Mouse (Mus musculus) naive thymus-derived CD4-positive, alpha-beta T cell, adult 2 months (primary cell): ENCODE measurements at regions not wholly inside any gene's neighbourhood (a gene's known extent, or its start where the extent isn't known, plus 50 kb on each side); places are given as distances from the start of the nearest gene placed in this dataset.

Experiments used
- DNase-seq: peaks from one replicate; pipeline ENCODE4 v3.0.0-alpha.2; 2011; ENCODE audit warnings: low read depth

DNA sequence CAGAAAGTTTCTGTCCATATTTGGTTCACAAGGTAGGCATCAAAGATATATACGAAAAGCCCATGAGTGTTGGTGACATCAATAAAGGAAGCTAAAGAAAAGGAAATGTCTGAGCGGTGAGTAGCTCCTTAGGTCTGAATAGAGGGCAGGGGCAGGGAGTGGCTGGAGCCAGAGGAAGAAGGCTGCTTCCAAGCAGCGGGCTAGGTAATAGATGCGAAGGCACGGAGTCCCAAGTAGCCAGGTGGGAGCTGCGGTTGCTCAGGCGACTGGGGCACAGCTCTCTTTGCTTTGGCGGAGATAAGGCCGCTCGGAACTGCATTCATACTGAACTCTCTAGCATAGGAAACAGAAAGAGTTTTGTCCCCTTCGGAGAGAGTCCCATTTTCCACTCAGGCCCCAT, 193.9 kb upstream of the Sox9 start:
- no peak for DNase-seq

DNA sequence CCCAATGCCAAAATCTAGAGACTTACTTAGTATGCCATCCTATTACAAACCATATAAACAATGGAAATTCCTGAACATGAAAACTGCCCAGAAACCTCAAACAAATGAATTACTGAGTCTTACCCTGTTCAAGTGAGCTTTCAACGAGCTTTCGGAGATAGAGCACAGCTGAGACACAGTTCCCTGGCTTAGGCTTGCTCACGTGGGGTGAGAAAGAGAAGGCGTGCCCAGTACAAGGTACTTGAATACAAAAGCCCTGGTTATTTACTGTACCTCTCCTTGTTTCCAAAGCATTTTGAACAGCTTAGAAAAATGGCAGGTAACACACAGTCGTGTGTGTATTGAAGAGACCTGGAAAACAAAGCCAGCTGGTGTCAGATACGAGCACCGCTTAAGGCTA, 191.8 kb upstream of the Sox9 start:
- DNase-seq, result no peak

- no peak for DNase-seq
Measured at GRCm38 (mm10) chr11:112592411-112593020, 189.5 kb upstream of the Sox9 start.

GRCm38 (mm10) chr11:112593821-112594220, 188.2 kb upstream of the Sox9 start:
- no peak for DNase-seq

- no peak for DNase-seq
Measured at GRCm38 (mm10) chr11:112607359-112607758, 174.7 kb upstream of the Sox9 start.

DNA sequence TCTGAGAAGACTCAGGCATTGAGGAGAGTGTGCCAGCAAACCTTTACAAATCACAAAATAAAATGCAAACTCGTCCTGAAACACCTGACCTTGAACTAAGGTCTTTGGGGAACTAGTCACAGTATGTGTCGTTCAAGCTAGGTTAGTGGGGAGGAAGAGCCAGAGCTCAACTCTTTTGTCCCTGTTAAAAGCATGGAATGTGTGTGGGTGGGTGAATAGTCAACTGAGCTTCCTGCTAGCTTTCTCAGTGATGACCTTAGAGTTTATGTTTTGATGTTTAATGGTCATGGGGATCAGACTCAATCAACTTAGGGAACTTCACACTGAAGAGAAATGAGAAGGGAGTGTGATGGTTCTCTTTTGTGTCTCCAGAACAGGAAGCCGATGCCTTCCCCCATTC, 172.7 kb upstream of the Sox9 start:
- DNase-seq, result no peak

- DNase-seq, result no peak
Measured at GRCm38 (mm10) chr11:112611073-112611472, 171.0 kb upstream of the Sox9 start.

- no peak for DNase-seq
Measured at GRCm38 (mm10) chr11:112615629-112616028, 166.4 kb upstream of the Sox9 start.

- DNase-seq, result no peak
Measured at GRCm38 (mm10) chr11:112616942-112617341, 165.1 kb upstream of the Sox9 start.

GRCm38 (mm10) chr11:112620916-112621315, 161.1 kb upstream of the Sox9 start:
- DNase-seq, result no peak

DNA sequence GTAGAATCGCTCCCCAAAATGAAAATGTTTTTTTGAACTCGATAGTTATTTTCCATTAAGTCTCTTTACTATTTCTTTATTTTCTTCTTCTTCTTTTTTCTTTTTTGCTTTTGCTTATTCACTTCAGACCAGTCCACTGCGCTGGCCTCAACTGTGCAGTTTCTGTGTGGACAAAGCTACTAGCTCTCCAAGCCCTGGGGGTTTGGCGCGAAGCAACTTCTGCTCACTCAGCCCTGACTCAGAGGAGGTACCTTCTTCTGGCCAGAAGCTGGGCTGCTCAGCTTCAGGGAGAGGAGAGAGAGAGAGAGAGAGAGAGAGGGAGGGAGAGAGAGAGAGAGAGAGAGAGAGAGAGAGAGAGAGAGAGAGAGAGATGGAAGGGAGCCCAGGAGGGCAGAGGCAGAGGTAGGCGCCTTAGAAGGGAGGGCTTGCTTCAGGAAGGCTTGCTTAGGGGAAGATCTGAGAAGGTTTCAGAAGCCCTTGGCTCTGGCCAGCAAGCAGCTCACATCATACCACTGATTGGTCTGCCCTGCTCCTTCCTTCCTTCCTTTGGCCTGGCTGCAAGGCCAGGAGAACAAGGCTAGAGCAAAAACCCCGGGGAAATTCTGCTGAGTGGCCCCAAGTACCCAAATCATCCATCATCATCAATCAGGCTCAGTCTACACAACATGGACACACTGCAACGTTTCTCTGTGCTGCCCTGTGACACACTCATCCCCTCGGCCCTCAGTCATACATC, 160.5 kb upstream of the Sox9 start:
- no peak for DNase-seq

DNA sequence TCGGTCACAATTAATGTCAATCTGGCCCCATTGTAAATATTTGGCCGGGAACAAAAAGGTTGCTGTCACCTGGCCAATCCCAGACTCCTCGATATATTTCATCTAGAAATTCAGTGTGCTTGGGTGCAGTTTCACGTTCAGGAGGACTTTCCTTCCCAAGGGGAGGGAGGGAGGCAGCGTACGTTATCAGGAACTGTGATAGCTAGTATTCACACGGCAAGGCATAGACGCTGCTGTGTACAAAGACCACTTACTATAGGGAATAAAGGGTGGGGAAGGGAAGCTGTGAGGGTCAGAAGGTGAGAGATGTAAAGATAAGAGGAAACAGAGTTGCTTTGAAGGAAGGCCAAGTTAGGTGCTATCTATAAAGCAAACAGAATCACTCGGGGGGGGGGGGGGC, 132.7 kb upstream of the Sox9 start:
- DNase-seq, result no peak

DNA sequence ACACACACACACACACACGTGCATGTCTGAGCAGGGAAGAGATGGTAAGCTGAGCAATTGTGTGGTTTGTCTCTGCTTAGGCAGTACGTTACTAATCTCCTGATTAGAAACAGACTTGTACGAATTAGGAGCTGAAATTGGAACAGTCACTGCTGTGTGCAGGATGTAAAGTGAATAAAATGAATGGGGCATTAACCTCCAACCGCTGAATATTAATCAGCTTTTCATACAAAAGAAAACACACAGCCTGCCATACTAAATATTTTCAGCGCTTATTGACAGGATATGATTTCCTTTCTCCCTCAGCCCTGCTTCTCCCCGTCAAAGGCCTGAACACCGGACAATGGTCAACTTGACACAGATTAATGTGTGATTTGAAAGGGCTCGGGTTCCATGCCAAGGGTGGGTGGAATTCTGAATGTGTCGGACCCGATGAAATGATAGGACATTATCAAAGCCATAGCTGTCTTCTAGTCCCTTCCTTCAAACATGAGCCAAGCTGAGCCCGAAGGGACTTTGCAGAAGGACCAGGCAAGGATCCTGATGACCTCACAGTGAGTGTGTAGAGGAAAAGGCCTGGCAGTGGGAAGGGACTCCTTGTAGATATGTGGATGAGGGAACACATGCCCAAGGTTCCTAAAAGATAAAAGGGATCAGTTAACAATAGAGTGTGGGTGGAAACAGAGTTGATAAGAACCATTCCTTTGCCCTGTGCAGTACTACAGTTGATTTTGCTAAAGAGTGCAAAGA, 124.4 kb upstream of the Sox9 start:
- DNase-seq, result no peak

GRCm38 (mm10) chr11:112659911-112660310, 122.1 kb upstream of the Sox9 start:
- no peak for DNase-seq

- no peak for DNase-seq
Measured at GRCm38 (mm10) chr11:112661426-112661825, 120.6 kb upstream of the Sox9 start.

- no peak for DNase-seq
Measured at GRCm38 (mm10) chr11:112667311-112667710, 114.7 kb upstream of the Sox9 start.

- no peak for DNase-seq
Measured at GRCm38 (mm10) chr11:112672086-112672485, 109.9 kb upstream of the Sox9 start.

DNA sequence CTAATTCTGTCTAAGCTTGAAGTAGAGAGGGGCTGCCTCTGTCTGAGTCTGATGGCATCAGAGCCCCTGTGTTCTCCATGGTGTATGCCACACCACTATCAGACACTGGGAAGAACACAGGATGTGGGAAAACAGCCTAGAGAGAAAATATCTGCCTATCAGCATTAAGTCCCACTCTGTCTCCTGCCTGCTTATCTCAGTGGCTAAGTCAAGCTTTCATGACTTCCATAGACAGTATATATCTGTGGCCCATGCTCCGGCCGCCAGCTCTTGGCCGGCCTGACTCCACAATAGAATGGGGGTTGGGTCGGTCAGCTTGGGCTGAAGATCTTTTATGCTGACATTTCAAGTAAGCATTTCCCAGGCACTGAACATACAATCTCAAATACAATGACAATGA, 92.0 kb upstream of the Sox9 start:
- no peak for DNase-seq

DNA sequence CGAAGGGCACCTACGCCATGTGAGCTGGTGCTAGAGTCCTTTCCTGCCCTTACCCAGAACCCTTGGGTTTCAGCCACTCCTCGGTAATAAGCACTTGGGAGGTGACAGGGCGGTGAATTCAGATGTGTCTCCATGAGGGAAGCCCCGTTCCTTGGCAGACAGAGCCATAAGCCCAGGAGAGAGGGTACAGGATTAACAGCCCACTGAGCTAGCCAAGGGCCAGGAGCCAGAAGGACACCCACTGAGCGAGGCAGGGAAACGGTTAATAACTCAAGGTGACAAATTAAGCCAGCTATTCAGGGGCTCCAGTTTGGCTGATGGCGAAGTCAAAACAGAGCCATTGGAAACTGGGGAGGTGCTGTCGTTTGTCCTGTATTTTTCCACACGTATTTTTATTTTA, 75.9 kb upstream of the Sox9 start:
- no peak for DNase-seq

DNA sequence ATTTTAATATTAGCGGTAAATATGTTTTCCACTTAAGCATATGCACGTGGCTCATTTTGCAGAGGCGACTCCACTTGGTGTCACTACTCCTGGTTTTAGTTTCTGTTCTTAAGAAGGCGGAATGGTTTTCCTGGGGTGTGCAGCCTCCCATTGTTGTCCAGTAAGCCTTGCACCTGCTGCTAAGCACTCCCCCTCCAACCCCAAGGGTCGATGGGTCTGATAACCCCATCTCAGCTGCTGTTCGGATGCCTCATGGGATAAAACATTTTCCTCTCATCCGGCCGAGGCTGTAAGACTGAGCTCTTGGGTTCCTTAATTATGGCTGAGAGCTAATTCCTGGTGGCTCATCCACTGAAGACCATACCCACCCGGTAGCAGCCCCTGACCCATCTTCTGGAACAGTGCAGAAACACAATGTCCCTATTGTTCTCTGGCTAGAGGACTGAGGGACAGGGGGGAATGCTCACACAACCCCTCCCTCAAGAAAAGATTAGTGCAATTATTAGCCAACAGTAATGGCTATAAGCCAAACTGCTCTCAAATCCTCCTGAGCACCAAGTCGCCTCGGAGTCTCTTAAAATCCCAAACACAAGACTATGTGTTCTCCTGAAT, 73.8 kb upstream of the Sox9 start:
- no peak for DNase-seq

DNA sequence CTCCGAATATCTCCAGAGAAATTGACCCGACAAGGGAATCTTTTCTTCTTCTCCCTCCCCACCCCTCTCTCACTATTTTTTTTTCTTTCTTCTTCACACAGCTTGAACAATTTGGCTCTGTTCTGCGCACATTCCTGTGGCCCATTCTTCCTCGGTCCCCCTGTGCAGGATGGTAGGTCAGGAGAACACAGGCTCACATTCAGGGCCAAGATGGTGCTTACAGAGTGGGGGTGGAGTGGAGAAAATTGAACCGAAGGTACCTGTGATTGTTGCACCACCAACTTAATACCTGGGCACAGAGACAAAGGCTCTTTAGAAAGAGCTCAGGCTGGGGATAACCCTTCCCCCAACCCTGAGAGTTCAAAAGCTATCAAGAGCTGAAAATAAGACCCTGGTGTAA, 70.4 kb upstream of the Sox9 start:
- no peak for DNase-seq

DNA sequence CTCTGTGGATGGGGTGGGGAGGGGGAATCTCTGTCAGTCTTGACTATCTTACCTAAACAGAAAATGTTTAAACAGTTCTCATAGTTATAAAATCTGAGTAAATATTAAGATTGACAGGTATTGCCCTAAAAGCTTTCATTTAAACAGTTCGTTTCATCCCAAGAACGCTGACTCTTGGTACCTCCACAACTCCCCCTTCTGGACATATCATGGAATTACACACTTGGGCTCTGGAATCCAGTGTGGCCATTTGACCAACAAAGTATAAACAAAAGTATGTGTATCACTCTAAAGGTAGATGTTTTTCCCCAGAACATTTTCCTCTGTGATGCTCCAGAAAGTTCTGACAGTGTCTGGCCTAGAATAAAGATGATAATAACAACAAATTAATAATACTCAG, 63.5 kb upstream of the Sox9 start:
- no peak for DNase-seq

DNA sequence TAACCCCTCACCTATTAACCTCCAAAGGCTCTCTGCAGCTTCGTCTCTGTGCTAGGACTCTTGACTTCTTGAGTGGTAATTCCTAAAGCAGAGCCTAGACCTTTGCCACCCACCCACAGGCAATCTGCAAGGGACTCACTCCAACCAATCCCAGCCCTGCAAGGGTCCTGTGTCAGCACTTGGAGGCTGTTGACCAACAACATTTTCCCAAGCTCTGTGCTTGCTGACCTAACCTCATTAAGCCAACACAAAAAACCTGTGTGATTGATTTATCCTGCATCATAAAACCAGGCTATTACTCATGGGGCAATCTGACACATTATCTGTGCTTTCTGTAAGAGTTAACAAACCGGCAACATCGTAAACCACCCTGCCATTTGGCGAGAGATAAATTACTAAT, 61.4 kb upstream of the Sox9 start:
- DNase-seq, result no peak
